Mouse (Mus musculus): ENCODE results near the gene Fam136a.

- TF ChIP-seq MYOG (IDR thresholded peaks at IDR 0.05; ENCODE audit: control insufficient read depth in 1 of 3, insufficient read depth in 1 of 3, insufficient read length in 2 of 3, low read depth in 2 of 3) (no peak), USF1 (IDR thresholded peaks at IDR 0.05; ENCODE audit: low read depth) (no peak), TCF12 (IDR thresholded peaks at IDR 0.05; ENCODE audit: insufficient read depth, poor library complexity, severe bottlenecking) (no peak), POLR2A (IDR thresholded peaks at IDR 0.05; ENCODE audit: insufficient read length, low read depth) (no peak), MAX (IDR thresholded peaks at IDR 0.05; ENCODE audit: low read depth) (no peak), POLR2AphosphoS2 (IDR thresholded peaks at IDR 0.05; ENCODE audit: insufficient read length, low read depth) (no peak)
Observed at GRCm38 (mm10) chr6:86383370-86383769, 17.9 kb downstream of the Fam136a start.

All from myocyte (in vitro differentiated cells).